Mouse (Mus musculus): ENCODE data around the gene Ikbke. TPM values are rescaled to one million over a fixed set of nuclear protein-coding genes. Genes with fewer than 3 reads are reported as not detected.
"Not testable (repeated sequence)": the region's sequence is repeated elsewhere in the genome, so short reads cannot be mapped to it uniquely, and the experiment has no call there.

The Ikbke gene
- 3.9 and 4.4 TPM in 2 replicates for polyA plus RNA-seq (2015; fragmentation: Nextera tagmentation; extraction: Ambion mirVana)

DNA sequence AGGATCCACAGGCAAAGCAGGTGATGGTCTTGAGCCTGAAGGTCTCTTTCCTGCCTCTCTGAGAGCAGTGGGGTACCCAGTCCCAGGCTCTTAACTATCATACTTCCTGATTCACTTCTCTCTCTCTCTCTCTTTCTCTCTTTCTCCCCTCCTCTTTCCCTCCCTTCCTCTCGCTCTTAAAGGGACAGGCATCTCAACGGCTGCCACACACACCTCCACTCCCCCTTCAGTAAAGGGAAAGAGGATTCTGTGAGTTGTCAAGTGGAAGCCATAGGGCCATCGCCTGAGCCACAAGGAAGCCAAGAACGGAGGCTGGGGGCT, at the start of gene Ikbke:
TSS of gene Ikbke (minus strand) at position 151 of the 321 bp plus-strand sequence.
- Histone ChIP-seq H3K4me3 (ENCODE audit: low read depth, low read length) (peak within 1 kb of the TSS; percentile 37), H3K9ac (replicated peaks) (peak within 1 kb of the TSS; percentile 34), H3K27me3 (ENCODE audit: insufficient read depth, low read length) (no peaks in the 10 kb centered on the region), H3K4me1 (ENCODE audit: insufficient read depth) (peaks cover 38% of the 10 kb centered on the region), H3K36me3 (replicated peaks; ENCODE audit: insufficient read depth, low read length) (no peaks in the 10 kb centered on the region), H3K9me3 (ENCODE audit: low read length) (no peaks in the 10 kb centered on the region), H3K27ac (ENCODE audit: low read depth) (0 out of 2 replicates have a peak within 1 kb of the TSS, but pooled peaks have one; percentile 44), H3K4me2 (ENCODE audit: low read depth, low read length) (peak within 1 kb of the TSS; percentile 62)
- no peak for TF ChIP-seq CTCF (IDR thresholded peaks at IDR 0.05; ENCODE audit: low read depth)
- no peak for TF ChIP-seq EP300 (IDR thresholded peaks at IDR 0.05; ENCODE audit: low read depth)
- ATAC-seq (no peak), DNase-seq (no peak)
- WGBS (ENCODE audit: insufficient replicate concordance), result 38% methylated on average over 4 of the region's 4 CpGs

DNA sequence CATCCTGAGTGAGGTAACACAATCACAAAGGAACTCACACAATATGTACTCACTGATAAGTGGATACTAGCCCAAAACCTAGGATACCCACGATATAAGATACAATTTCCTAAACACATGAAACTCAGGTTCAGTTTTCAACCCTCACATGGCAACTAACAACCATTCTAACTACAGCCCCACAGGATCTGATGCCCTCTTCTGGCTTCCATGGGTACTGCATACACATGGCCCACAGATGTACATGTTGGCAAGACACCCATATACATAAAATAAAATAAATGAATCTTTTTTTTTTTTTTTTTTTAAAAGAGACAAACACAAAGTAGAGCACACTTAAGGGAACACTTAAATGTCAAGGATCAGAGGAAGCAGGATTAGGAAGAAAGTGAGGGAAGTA, 49.7 kb upstream of the Ikbke start:
- not testable (repeated sequence) for H3K4me3 ChIP-seq (ENCODE audit: low read depth, low read length); H3K4me2 ChIP-seq (ENCODE audit: low read depth, low read length); ATAC-seq; H3K9me3 ChIP-seq (ENCODE audit: low read length); H3K27me3 ChIP-seq (ENCODE audit: insufficient read depth, low read length); H3K9ac ChIP-seq (replicated peaks); H3K27ac ChIP-seq (ENCODE audit: low read depth); H3K4me1 ChIP-seq (ENCODE audit: insufficient read depth)
- peaks cover 16% of the 10 kb centered on the region for H3K36me3 ChIP-seq (replicated peaks; ENCODE audit: insufficient read depth, low read length)
- WGBS (ENCODE audit: insufficient replicate concordance), result 88% methylated on average over 1 of the region's 1 CpGs
- peak; percentile 62 for TF ChIP-seq CTCF (IDR thresholded peaks at IDR 0.05; ENCODE audit: low read depth)
- DNase-seq, result peak; percentile 33

DNA sequence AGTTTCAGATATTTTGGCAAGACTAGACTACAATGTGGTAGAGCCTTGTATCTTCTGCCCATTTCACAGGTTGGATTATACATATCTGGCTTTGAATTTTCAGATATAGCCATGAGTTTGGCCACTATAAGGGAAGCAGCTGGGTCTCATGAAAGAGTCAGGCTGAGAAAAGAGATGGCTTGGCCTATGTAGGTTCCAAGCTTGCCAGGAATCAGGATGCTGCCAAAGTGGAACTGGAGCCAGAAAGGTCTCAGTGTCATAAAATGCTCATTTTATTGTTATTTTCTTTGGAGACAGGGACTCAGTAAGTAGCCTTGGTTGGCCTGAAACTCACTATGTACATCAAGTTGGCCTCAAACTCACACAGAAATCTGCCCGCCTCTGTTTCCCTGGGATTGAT, 47.8 kb upstream of the Ikbke start:
- no peak for TF ChIP-seq CTCF (IDR thresholded peaks at IDR 0.05; ENCODE audit: low read depth)
- no peak for TF ChIP-seq EP300 (IDR thresholded peaks at IDR 0.05; ENCODE audit: low read depth)
- Histone ChIP-seq H3K27me3 (ENCODE audit: insufficient read depth, low read length) (no peaks in the 10 kb centered on the region), H3K36me3 (replicated peaks; ENCODE audit: insufficient read depth, low read length) (peaks cover 10% of the 10 kb centered on the region), H3K27ac (ENCODE audit: low read depth) (no peak overlapping the region), H3K4me3 (ENCODE audit: low read depth, low read length) (no peak overlapping the region), H3K9me3 (ENCODE audit: low read length) (no peaks in the 10 kb centered on the region), H3K4me2 (ENCODE audit: low read depth, low read length) (no peak overlapping the region), H3K4me1 (ENCODE audit: insufficient read depth) (no peaks in the 10 kb centered on the region), H3K9ac (replicated peaks) (no peak overlapping the region)
- WGBS (ENCODE audit: insufficient replicate concordance), result 83% methylated on average over 1 of the region's 1 CpGs
- ATAC-seq (no peak), DNase-seq (no peak)

DNA sequence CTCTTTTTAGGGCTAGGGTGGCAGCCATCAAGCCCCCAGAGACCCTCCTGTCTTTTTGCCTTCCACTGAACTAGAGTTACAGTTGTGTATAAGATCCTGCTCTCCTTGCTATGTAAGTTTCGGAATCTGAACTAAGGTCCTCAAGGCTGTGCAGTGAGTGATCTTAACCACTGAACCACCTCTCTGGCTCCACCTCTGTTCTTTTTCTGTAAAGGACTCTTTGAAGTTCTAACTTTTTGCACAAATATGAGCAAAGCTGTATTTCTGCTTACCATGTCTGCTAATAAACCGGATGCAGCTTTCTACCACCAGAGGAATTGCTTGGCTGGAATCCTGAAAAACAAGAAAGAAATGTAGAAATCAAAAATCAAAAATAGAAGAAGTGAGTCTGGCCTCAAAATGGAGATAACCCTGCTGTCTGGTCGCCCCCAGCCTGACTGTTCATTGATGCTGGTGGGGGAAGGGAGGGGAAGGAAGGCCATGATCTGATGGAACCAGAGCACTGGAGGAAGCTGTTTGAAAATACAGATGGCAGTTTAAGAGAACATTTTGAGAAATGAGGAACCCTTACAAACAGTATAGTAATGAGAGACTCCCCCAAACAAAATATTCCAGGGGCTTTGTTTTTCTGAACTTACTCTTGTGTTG, 45.5 kb upstream of the Ikbke start:
- H3K9ac ChIP-seq (replicated peaks), result no peak overlapping the region
- no peak overlapping the region for H3K27ac ChIP-seq (ENCODE audit: low read depth)
- no peak overlapping the region for H3K4me3 ChIP-seq (ENCODE audit: low read depth, low read length)
- DNase-seq (no peak), ATAC-seq (no peak)
- peaks cover 10% of the 10 kb centered on the region for H3K36me3 ChIP-seq (replicated peaks; ENCODE audit: insufficient read depth, low read length)
- H3K27me3 ChIP-seq (ENCODE audit: insufficient read depth, low read length), result no peaks in the 10 kb centered on the region
- TF ChIP-seq EP300 (IDR thresholded peaks at IDR 0.05; ENCODE audit: low read depth), result no peak
- TF ChIP-seq CTCF (IDR thresholded peaks at IDR 0.05; ENCODE audit: low read depth), result no peak
- H3K9me3 ChIP-seq (ENCODE audit: low read length), result no peaks in the 10 kb centered on the region
- no peak overlapping the region for H3K4me2 ChIP-seq (ENCODE audit: low read depth, low read length)
- no peaks in the 10 kb centered on the region for H3K4me1 ChIP-seq (ENCODE audit: insufficient read depth)
- 60% methylated on average over 3 of the region's 3 CpGs for WGBS (ENCODE audit: insufficient replicate concordance)

DNA sequence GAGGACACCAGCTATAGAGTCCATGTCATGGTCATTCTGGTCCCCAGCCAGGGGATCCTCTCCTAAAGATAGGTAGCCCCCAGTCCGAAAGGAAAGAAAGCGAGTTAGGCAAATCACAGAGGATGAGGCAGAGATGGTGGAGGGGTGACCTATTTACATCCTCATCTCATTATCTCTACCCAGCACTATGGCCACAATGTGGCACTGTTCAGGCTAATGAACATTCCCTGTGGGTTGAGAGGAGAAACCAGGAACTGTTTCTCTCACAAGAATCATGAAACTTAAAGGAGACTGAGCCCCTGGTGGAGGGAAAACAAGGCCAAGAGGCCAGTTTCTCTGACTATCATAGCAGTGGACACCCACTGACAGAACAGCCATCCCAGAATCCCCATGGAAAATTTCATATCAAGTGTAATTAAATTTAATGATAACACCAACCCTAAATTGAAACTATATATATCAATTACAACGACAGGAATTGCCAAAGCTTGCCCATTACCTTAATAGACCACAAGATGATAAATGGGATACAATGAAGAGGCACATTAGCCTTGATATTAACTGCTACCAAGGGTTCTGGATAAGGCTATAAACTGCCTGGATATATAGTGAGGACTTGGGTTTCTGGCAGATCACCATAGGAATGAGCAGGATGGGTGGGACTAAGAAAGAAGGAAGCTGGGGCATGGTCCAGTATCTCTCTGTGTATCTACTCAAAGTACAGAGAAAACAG, 40.4 kb upstream of the Ikbke start:
- H3K9me3 ChIP-seq (ENCODE audit: low read length), result no peaks in the 10 kb centered on the region
- no peaks in the 10 kb centered on the region for H3K27me3 ChIP-seq (ENCODE audit: insufficient read depth, low read length)
- WGBS (ENCODE audit: insufficient replicate concordance), result 85% methylated on average over 3 of the region's 3 CpGs
- DNase-seq (no peak), ATAC-seq (no peak)
- H3K27ac ChIP-seq (ENCODE audit: low read depth), result no peak overlapping the region
- H3K36me3 ChIP-seq (replicated peaks; ENCODE audit: insufficient read depth, low read length), result peaks cover 37% of the 10 kb centered on the region
- no peak overlapping the region for H3K9ac ChIP-seq (replicated peaks)
- H3K4me2 ChIP-seq (ENCODE audit: low read depth, low read length), result no peak overlapping the region
- no peaks in the 10 kb centered on the region for H3K4me1 ChIP-seq (ENCODE audit: insufficient read depth)
- H3K4me3 ChIP-seq (ENCODE audit: low read depth, low read length), result no peak overlapping the region
- TF ChIP-seq EP300 (IDR thresholded peaks at IDR 0.05; ENCODE audit: low read depth), result no peak
- TF ChIP-seq CTCF (IDR thresholded peaks at IDR 0.05; ENCODE audit: low read depth), result peak; percentile 31; the same call in 1 of the 2 replicates

DNA sequence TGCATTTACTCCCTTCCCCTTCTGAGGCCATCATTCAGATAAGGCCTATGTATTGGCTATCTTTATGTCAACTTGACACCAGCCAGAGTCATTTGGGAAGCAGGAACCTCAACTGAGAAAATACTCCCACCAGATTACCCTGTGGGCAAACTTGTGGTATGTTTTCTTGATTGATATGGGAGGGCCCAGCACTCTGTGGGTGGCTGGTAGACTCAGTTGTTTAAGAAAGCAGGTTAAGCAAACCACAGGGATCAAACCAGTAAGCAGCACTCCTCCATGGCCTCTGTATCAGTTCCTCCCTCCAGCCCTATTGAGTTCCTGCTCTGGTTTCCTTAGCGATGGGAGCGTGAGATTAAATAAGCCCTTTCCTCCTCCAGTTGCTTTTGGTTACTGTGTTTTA, 39.0 kb upstream of the Ikbke start:
- DNase-seq (no peak), ATAC-seq (no peak)
- Histone ChIP-seq H3K27me3 (ENCODE audit: insufficient read depth, low read length) (no peaks in the 10 kb centered on the region), H3K4me2 (ENCODE audit: low read depth, low read length) (no peak overlapping the region), H3K9ac (replicated peaks) (no peak overlapping the region), H3K9me3 (ENCODE audit: low read length) (no peaks in the 10 kb centered on the region), H3K4me1 (ENCODE audit: insufficient read depth) (no peaks in the 10 kb centered on the region), H3K27ac (ENCODE audit: low read depth) (no peak overlapping the region), H3K4me3 (ENCODE audit: low read depth, low read length) (no peak overlapping the region), H3K36me3 (replicated peaks; ENCODE audit: insufficient read depth, low read length) (peaks cover 40% of the 10 kb centered on the region)
- WGBS (ENCODE audit: insufficient replicate concordance), result 63% methylated on average over 2 of the region's 2 CpGs
- no peak for TF ChIP-seq EP300 (IDR thresholded peaks at IDR 0.05; ENCODE audit: low read depth)
- no peak for TF ChIP-seq CTCF (IDR thresholded peaks at IDR 0.05; ENCODE audit: low read depth)
